Mouse (Mus musculus): ENCODE data around the gene Capn2. TPM values are rescaled to one million over a fixed set of nuclear protein-coding genes. Genes with fewer than 3 reads are reported as not detected.
A peak's percentile ranks its signal among the peaks of the same experiment; 100 is the strongest.

Capn2 gene
- polyA plus RNA-seq, 1 experiment from 2014 or later = 116 TPM

DNA sequence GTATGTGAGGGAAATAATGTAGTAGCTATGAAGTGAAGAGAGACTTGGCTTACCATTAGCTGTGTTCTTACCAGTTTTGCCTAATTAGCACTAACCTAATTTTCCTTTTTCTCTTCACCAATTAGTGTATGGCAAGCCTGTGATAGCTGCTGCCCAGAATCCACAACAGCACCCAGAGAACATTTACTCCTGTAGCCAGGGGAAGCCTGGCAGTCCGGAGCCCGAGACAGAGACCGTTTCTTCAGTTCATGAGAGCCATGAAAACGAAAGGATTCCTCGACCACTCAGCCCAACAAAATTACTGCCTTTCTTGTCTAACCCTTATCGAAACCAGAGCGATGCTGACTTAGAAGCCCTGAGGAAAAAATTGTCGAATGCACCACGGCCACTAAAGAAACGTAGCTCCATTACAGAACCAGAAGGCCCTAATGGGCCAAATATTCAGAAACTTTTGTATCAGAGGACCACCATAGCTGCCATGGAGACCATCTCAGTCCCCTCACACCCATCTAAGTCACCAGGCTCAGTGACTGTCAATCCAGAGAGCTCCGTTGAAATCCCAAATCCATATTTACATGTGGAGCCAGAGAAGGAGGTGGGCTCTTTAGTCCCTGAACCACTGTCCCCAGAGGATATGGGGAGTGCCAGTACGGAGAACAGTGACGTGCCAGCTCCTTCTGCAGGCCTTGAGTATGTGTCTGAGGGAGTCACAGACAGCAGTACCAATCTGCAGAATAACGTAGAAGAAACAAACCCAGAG is 69.0 kb downstream of the Capn2 start:
- H3K27me3 ChIP-seq (ENCODE audit: insufficient read depth, low read length) = no peaks in the 10 kb centered on the region
- 96% methylated on average over 14 of the region's 14 CpGs for WGBS
- H3K4me1 ChIP-seq (ENCODE audit: insufficient read depth) = no peaks in the 10 kb centered on the region
- peaks cover 79% of the 10 kb centered on the region for H3K36me3 ChIP-seq (ENCODE audit: insufficient read depth)
- no peak for ATAC-seq (ENCODE audit: insufficient read depth)
- no peak overlapping the region for H3K9ac ChIP-seq
- DNase-seq = no peak
- no peak overlapping the region for H3K27ac ChIP-seq (ENCODE audit: low read depth)
- H3K4me3 ChIP-seq (ENCODE audit: low read depth, low read length) = no peak overlapping the region
- no peak overlapping the region for H3K4me2 ChIP-seq
- TF ChIP-seq CTCF (IDR thresholded peaks at IDR 0.05; ENCODE audit: low read depth) = no peak
- no peaks in the 10 kb centered on the region for H3K9me3 ChIP-seq (ENCODE audit: low read depth, low read length)

DNA sequence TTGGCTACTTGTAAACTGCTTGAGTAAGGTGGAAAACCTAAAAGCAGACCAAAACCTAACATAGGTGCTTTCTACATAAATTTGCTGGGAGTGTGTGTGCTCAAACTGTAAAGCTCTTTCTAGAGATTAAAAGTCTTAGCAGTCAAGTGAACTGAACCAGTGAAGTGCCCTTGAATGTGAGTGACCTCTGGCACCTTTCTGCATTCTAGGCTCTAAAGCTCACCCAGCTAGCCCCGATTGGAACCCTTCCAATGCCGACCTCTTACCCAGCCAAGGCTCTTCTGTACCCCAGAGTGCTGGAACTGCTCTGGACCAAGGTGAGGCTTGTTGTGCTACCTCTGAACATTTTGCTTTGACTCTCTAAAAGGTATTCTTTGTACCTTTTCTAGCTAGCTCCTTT is 73.3 kb downstream of the Capn2 start:
- H3K36me3 ChIP-seq (ENCODE audit: insufficient read depth) = peaks cover 84% of the 10 kb centered on the region
- TF ChIP-seq CTCF (IDR thresholded peaks at IDR 0.05; ENCODE audit: low read depth) = no peak
- H3K4me2 ChIP-seq = no peak overlapping the region
- H3K4me1 ChIP-seq (ENCODE audit: insufficient read depth) = no peaks in the 10 kb centered on the region
- H3K27ac ChIP-seq (ENCODE audit: low read depth) = no peak overlapping the region
- no peak overlapping the region for H3K4me3 ChIP-seq (ENCODE audit: low read depth, low read length)
- no peak overlapping the region for H3K9ac ChIP-seq
- ATAC-seq (ENCODE audit: insufficient read depth) = no peak
- 71% methylated on average over 2 of the region's 2 CpGs for WGBS
- H3K9me3 ChIP-seq (ENCODE audit: low read depth, low read length) = no peaks in the 10 kb centered on the region
- no peak for DNase-seq
- no peaks in the 10 kb centered on the region for H3K27me3 ChIP-seq (ENCODE audit: insufficient read depth, low read length)

DNA sequence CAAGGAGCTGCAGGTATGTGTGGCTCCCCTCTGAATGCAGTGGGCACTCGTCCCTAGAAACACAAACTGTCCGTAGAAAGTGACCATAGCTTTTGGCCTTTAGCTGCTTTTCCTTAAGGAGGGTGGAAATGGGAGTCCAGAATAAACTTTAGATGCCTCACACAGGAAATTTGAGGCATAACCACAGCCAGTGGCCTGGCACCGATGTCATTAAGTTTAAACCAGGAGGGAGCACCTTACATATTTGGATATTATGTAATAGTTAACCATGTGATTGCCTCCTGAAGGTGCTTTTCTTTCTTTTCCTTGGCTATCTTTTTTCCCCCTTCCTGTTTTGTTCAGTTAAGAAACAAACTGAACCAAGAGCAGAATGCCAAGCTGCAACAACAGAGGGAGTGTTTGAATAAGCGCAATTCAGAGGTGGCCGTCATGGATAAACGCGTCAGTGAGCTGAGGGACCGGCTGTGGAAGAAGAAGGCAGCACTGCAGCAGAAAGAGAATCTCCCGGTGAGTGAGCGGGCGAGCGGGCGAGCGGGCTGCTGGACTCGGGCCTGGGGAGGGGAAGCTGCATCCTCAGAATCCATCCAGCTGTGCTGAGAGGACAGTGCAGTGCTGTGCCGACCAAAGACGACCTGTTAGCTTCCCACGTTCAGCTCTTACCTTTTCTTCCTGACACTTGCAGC is 75.5 kb downstream of the Capn2 start:
- H3K4me1 ChIP-seq (ENCODE audit: insufficient read depth) = no peaks in the 10 kb centered on the region
- ATAC-seq (ENCODE audit: insufficient read depth) (no peak), DNase-seq (no peak)
- 85% methylated on average over 18 of the region's 18 CpGs for whole genome bisulfite sequencing
- H3K9ac ChIP-seq = no peak overlapping the region
- peaks cover 79% of the 10 kb centered on the region for H3K36me3 ChIP-seq (ENCODE audit: insufficient read depth)
- TF ChIP-seq CTCF (IDR thresholded peaks at IDR 0.05; ENCODE audit: low read depth) = no peak
- H3K4me3 ChIP-seq (ENCODE audit: low read depth, low read length) = no peak overlapping the region
- no peak overlapping the region for H3K27ac ChIP-seq (ENCODE audit: low read depth)
- H3K27me3 ChIP-seq (ENCODE audit: insufficient read depth, low read length) = no peaks in the 10 kb centered on the region
- no peak overlapping the region for H3K4me2 ChIP-seq
- H3K9me3 ChIP-seq (ENCODE audit: low read depth, low read length) = no peaks in the 10 kb centered on the region

DNA sequence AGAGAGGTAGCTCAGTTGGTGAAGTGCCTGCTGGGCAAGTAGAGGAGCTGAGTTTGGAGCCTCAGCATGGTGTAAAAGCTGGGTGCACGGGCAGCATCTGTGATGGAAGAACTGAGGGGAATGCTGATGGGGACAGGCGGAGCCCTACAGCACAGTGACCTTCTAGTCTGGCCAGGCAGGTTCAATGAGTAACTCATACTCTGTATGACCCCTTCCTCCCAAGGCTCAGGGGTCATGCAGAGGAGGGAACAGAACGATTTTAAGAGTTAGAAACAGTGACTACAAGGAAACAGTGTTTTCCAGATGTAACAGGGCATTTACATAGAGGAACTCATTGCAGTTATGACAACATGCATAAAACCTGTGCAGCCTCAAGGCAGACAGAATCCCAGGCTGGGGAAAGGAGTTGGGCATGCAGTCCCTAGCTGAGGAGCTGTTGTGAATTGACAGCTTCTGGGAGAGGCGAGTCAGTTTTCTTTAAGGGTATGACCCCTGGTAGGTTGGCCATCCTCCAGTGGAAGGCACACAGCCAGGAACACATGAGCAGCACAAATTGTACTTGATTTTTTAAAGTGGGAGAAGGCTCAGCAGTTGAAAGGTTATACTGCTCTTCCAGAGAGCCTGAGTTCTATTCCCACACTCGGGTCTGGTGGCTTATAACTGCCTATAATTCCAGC is 77.7 kb downstream of the Capn2 start:
- 62% methylated on average over 5 of the region's 5 CpGs for WGBS
- Histone ChIP-seq H3K27ac (ENCODE audit: low read depth) (no peak overlapping the region), H3K9ac (no peak overlapping the region), H3K36me3 (ENCODE audit: insufficient read depth) (peaks cover 69% of the 10 kb centered on the region), H3K4me1 (ENCODE audit: insufficient read depth) (no peaks in the 10 kb centered on the region), H3K4me2 (no peak overlapping the region), H3K9me3 (ENCODE audit: low read depth, low read length) (no peaks in the 10 kb centered on the region), H3K4me3 (ENCODE audit: low read depth, low read length) (no peak overlapping the region), H3K27me3 (ENCODE audit: insufficient read depth, low read length) (no peaks in the 10 kb centered on the region)
- DNase-seq = peak; percentile 78
- no peak for ATAC-seq (ENCODE audit: insufficient read depth)
- no peak for TF ChIP-seq CTCF (IDR thresholded peaks at IDR 0.05; ENCODE audit: low read depth)

DNA sequence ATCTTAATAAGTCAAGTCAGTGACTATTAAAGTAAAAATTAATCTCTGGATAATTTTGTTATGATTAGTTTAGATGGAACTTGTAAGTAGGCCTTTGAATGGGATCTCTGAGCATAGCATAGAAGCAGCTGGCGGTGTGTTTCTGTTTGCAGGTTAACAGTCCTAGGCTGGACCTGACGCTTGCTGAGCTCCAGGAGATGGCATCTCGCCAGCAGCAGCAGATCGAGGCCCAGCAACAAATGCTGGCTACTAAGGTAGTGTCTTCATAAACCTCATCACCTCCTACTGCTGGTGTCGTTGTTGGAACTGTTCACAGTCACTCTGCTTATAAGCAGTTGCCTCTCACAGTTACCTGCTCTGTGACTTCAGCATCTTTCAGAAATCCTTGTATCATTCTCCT is 80.7 kb downstream of the Capn2 start:
- no peak for ATAC-seq (ENCODE audit: insufficient read depth)
- Histone ChIP-seq H3K9ac (no peak overlapping the region), H3K9me3 (ENCODE audit: low read depth, low read length) (no peaks in the 10 kb centered on the region), H3K4me2 (no peak overlapping the region), H3K27ac (ENCODE audit: low read depth) (no peak overlapping the region), H3K36me3 (ENCODE audit: insufficient read depth) (peaks cover 61% of the 10 kb centered on the region), H3K27me3 (ENCODE audit: insufficient read depth, low read length) (no peaks in the 10 kb centered on the region), H3K4me1 (ENCODE audit: insufficient read depth) (no peaks in the 10 kb centered on the region), H3K4me3 (ENCODE audit: low read depth, low read length) (no peak overlapping the region)
- TF ChIP-seq CTCF (IDR thresholded peaks at IDR 0.05; ENCODE audit: low read depth) = no peak
- no peak for DNase-seq
- WGBS = 77% methylated on average over 5 of the region's 5 CpGs

DNA sequence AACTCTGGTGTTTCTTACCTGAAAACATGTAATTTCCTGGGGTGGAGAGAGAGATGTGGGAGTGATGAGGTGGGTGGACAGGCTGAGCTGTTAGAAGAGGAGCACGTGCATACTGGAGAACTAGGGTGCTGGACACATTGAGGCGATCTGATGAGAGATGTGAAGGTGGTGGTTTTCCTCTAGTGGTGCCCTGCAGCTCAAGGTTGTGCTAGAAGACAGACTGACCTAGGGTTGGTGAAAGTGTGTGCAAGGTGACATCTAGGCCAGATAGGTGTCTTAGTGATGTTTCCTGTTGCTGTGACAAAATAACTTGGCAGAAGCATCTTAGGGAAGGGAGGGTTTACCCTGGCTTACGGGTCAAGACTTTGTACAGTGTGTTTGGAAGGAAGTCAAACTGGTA is 85.3 kb downstream of the Capn2 start:
- no peak overlapping the region for H3K4me3 ChIP-seq (ENCODE audit: low read depth, low read length)
- no peaks in the 10 kb centered on the region for H3K27me3 ChIP-seq (ENCODE audit: insufficient read depth, low read length)
- H3K36me3 ChIP-seq (ENCODE audit: insufficient read depth) = peaks cover 51% of the 10 kb centered on the region
- H3K27ac ChIP-seq (ENCODE audit: low read depth) = no peak overlapping the region
- WGBS = 94% methylated on average over 3 of the region's 3 CpGs
- no peaks in the 10 kb centered on the region for H3K9me3 ChIP-seq (ENCODE audit: low read depth, low read length)
- DNase-seq (no peak), ATAC-seq (ENCODE audit: insufficient read depth) (no peak)
- H3K9ac ChIP-seq = no peak overlapping the region
- no peak overlapping the region for H3K4me2 ChIP-seq
- H3K4me1 ChIP-seq (ENCODE audit: insufficient read depth) = no peaks in the 10 kb centered on the region
- TF ChIP-seq CTCF (IDR thresholded peaks at IDR 0.05; ENCODE audit: low read depth) = no peak

DNA sequence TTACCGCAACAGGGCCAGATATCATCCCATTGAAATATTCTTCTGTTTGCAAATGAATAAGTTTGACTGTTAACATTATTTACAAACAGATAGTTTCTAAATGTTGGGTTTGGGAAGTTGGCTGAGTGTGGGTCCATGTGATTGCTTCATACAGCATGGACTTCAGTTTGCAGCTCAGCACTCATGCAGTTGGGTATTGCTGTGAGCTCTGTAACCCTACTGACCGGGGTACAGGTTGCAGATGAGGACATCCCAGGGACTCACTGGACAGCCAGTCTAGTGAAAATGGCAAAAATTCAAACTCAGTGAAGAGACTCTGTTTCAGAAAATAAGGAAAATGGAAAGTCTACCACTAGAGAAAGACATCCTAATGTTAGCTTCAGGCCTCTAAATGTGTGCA is 86.7 kb downstream of the Capn2 start:
- Histone ChIP-seq H3K27me3 (ENCODE audit: insufficient read depth, low read length) (no peaks in the 10 kb centered on the region), H3K27ac (ENCODE audit: low read depth) (no peak overlapping the region), H3K36me3 (ENCODE audit: insufficient read depth) (peaks cover 46% of the 10 kb centered on the region), H3K9me3 (ENCODE audit: low read depth, low read length) (no peaks in the 10 kb centered on the region), H3K9ac (no peak overlapping the region), H3K4me2 (no peak overlapping the region), H3K4me1 (ENCODE audit: insufficient read depth) (no peaks in the 10 kb centered on the region), H3K4me3 (ENCODE audit: low read depth, low read length) (no peak overlapping the region)
- no peak for DNase-seq
- TF ChIP-seq CTCF (IDR thresholded peaks at IDR 0.05; ENCODE audit: low read depth) = no peak
- 96% methylated on average over 2 of the region's 2 CpGs for WGBS
- ATAC-seq (ENCODE audit: insufficient read depth) = no peak
